Mouse (Mus musculus): Measurements from ENCODE around the gene Syna. TPM values are rescaled to one million over a fixed set of nuclear protein-coding genes. Genes with fewer than 3 reads are reported as not detected.

Syna gene
- polyA plus RNA-seq, 1 experiment: not detected

- Histone ChIP-seq H3K36me3 (ENCODE audit: control insufficient read depth) (no peaks in the 10 kb centered on the region; the same call in 1 of the 2 replicates), H3K27me3 (ENCODE audit: control insufficient read depth) (no peaks in the 10 kb centered on the region), H3K4me1 (ENCODE audit: control insufficient read depth) (peaks cover 10% of the 10 kb centered on the region), H3K9me3 (ENCODE audit: control insufficient read depth, low read length) (no peaks in the 10 kb centered on the region), H3K4me3 (replicated peaks) (no peak overlapping the region)
- TF ChIP-seq GATA1 (IDR thresholded peaks at IDR 0.05; ENCODE audit: low read length) (no peak), TAL1 (IDR thresholded peaks at IDR 0.05; ENCODE audit: low read length) (no peak)
Observed at GRCm38 (mm10) chr5:134525971-134526711, 33.8 kb downstream of the Syna start.

GRCm38 (mm10) chr5:134523728-134524127 is 36.2 kb downstream of the Syna start:
- TF ChIP-seq TAL1 (IDR thresholded peaks at IDR 0.05; ENCODE audit: low read length) (no peak), GATA1 (IDR thresholded peaks at IDR 0.05; ENCODE audit: low read length) (no peak)
- H3K9me3 ChIP-seq (ENCODE audit: control insufficient read depth, low read length): no peaks in the 10 kb centered on the region
- no peaks in the 10 kb centered on the region; the same call in 1 of the 2 replicates for H3K36me3 ChIP-seq (ENCODE audit: control insufficient read depth)
- peaks cover 10% of the 10 kb centered on the region for H3K4me1 ChIP-seq (ENCODE audit: control insufficient read depth)
- no peak overlapping the region for H3K4me3 ChIP-seq (replicated peaks)
- no peaks in the 10 kb centered on the region for H3K27me3 ChIP-seq (ENCODE audit: control insufficient read depth)

- H3K4me3 ChIP-seq (replicated peaks): no peak overlapping the region
- no peaks in the 10 kb centered on the region for H3K9me3 ChIP-seq (ENCODE audit: control insufficient read depth, low read length)
- no peaks in the 10 kb centered on the region for H3K27me3 ChIP-seq (ENCODE audit: control insufficient read depth)
- peaks cover 10% of the 10 kb centered on the region for H3K4me1 ChIP-seq (ENCODE audit: control insufficient read depth)
- TF ChIP-seq GATA1 (IDR thresholded peaks at IDR 0.05; ENCODE audit: low read length): no peak
- TF ChIP-seq TAL1 (IDR thresholded peaks at IDR 0.05; ENCODE audit: low read length): no peak
- peaks cover 1% of the 10 kb centered on the region; the same call in 1 of the 2 replicates for H3K36me3 ChIP-seq (ENCODE audit: control insufficient read depth)
Observed at GRCm38 (mm10) chr5:134522524-134522923, 37.4 kb downstream of the Syna start.

- Histone ChIP-seq H3K9me3 (ENCODE audit: control insufficient read depth, low read length) (no peaks in the 10 kb centered on the region), H3K4me3 (replicated peaks) (no peak overlapping the region), H3K4me1 (ENCODE audit: control insufficient read depth) (peaks cover 10% of the 10 kb centered on the region), H3K36me3 (ENCODE audit: control insufficient read depth) (peaks cover 5% of the 10 kb centered on the region; the same call in 1 of the 2 replicates), H3K27me3 (ENCODE audit: control insufficient read depth) (no peaks in the 10 kb centered on the region)
- no peak for TF ChIP-seq TAL1 (IDR thresholded peaks at IDR 0.05; ENCODE audit: low read length)
- TF ChIP-seq GATA1 (IDR thresholded peaks at IDR 0.05; ENCODE audit: low read length): no peak
Observed at GRCm38 (mm10) chr5:134521806-134522205, 38.2 kb downstream of the Syna start.

- Histone ChIP-seq H3K9me3 (ENCODE audit: control insufficient read depth, low read length) (no peaks in the 10 kb centered on the region), H3K36me3 (ENCODE audit: control insufficient read depth) (peaks cover 10% of the 10 kb centered on the region; the same call in 1 of the 2 replicates)
Observed at GRCm38 (mm10) chr5:134521131-134521530, 38.8 kb downstream of the Syna start.

GRCm38 (mm10) chr5:134520120-134520519 is 39.9 kb downstream of the Syna start:
- Histone ChIP-seq H3K4me3 (replicated peaks) (no peak overlapping the region), H3K36me3 (ENCODE audit: control insufficient read depth) (peaks cover 14% of the 10 kb centered on the region), H3K27me3 (ENCODE audit: control insufficient read depth) (no peaks in the 10 kb centered on the region), H3K9me3 (ENCODE audit: control insufficient read depth, low read length) (no peaks in the 10 kb centered on the region), H3K4me1 (ENCODE audit: control insufficient read depth) (peaks cover 10% of the 10 kb centered on the region)
- no peak for TF ChIP-seq GATA1 (IDR thresholded peaks at IDR 0.05; ENCODE audit: low read length)
- TF ChIP-seq TAL1 (IDR thresholded peaks at IDR 0.05; ENCODE audit: low read length): no peak

More at GRCm38 (mm10) chr5:134521131-134521530, 38.8 kb downstream of the Syna start:
- Histone ChIP-seq H3K27me3 (ENCODE audit: control insufficient read depth) (no peaks in the 10 kb centered on the region), H3K4me3 (replicated peaks) (no peak overlapping the region), H3K4me1 (ENCODE audit: control insufficient read depth) (peaks cover 10% of the 10 kb centered on the region)
- TF ChIP-seq GATA1 (IDR thresholded peaks at IDR 0.05; ENCODE audit: low read length) (no peak), TAL1 (IDR thresholded peaks at IDR 0.05; ENCODE audit: low read length) (no peak)

GRCm38 (mm10) chr5:134519471-134519870 is 40.5 kb downstream of the Syna start:
- H3K9me3 ChIP-seq (ENCODE audit: control insufficient read depth, low read length): no peaks in the 10 kb centered on the region
- peaks cover 10% of the 10 kb centered on the region for H3K4me1 ChIP-seq (ENCODE audit: control insufficient read depth)
- TF ChIP-seq TAL1 (IDR thresholded peaks at IDR 0.05; ENCODE audit: low read length) (no peak), GATA1 (IDR thresholded peaks at IDR 0.05; ENCODE audit: low read length) (no peak)
- H3K27me3 ChIP-seq (ENCODE audit: control insufficient read depth): no peaks in the 10 kb centered on the region
- peaks cover 14% of the 10 kb centered on the region for H3K36me3 ChIP-seq (ENCODE audit: control insufficient read depth)
- H3K4me3 ChIP-seq (replicated peaks): no peak overlapping the region

GRCm38 (mm10) chr5:134512086-134512485 is 47.9 kb downstream of the Syna start:
- H3K9me3 ChIP-seq (ENCODE audit: control insufficient read depth, low read length): no peaks in the 10 kb centered on the region
- peaks cover 13% of the 10 kb centered on the region for H3K36me3 ChIP-seq (ENCODE audit: control insufficient read depth)
- H3K27me3 ChIP-seq (ENCODE audit: control insufficient read depth): no peaks in the 10 kb centered on the region
- H3K4me1 ChIP-seq (ENCODE audit: control insufficient read depth): peaks cover 4% of the 10 kb centered on the region
- no peak for TF ChIP-seq GATA1 (IDR thresholded peaks at IDR 0.05; ENCODE audit: low read length)
- TF ChIP-seq TAL1 (IDR thresholded peaks at IDR 0.05; ENCODE audit: low read length): no peak
- no peak overlapping the region for H3K4me3 ChIP-seq (replicated peaks)

GRCm38 (mm10) chr5:134510266-134510665 is 49.7 kb downstream of the Syna start:
- no peaks in the 10 kb centered on the region for H3K27me3 ChIP-seq (ENCODE audit: control insufficient read depth)

More at GRCm38 (mm10) chr5:134510266-134510665, 49.7 kb downstream of the Syna start:
- Histone ChIP-seq H3K4me1 (ENCODE audit: control insufficient read depth) (peaks cover 4% of the 10 kb centered on the region), H3K4me3 (replicated peaks) (no peak overlapping the region), H3K36me3 (ENCODE audit: control insufficient read depth) (peaks cover 2% of the 10 kb centered on the region; the same call in 1 of the 2 replicates), H3K9me3 (ENCODE audit: control insufficient read depth, low read length) (no peaks in the 10 kb centered on the region)
- TF ChIP-seq GATA1 (IDR thresholded peaks at IDR 0.05; ENCODE audit: low read length) (no peak), TAL1 (IDR thresholded peaks at IDR 0.05; ENCODE audit: low read length) (no peak)

Data from erythroblast, embryonic 14.5 days (primary cell).